Mouse (Mus musculus) neural tube, embryonic 15.5 days (tissue): ENCODE measurements at regions not wholly inside any gene's neighbourhood (a gene's known extent, or its start where the extent isn't known, plus 50 kb on each side); places are given as distances from the start of the nearest gene placed in this dataset.

Experiments
- ATAC-seq: fragments of 200-750 bp; cut with Nextera tagmentation; 2 replicates; pipeline ENCODE4 v1.8.0; 2017; ENCODE audit warnings: mild to moderate bottlenecking, moderate TSS enrichment, moderate library complexity; ENCODE audit not compliant: low FRiP score
- H3K27ac ChIP-seq: fragments of 300-500 bp; sonication (generic); replicated peaks from 2 replicates; pipeline ENCODE4 v1.5.1; 2015; ENCODE audit warnings: mild to moderate bottlenecking, inconsistent platforms
- H3K27me3 ChIP-seq: fragments of 300-500 bp; sonication (generic); replicated peaks from 2 replicates; pipeline ENCODE4 v1.6.1; 2015; ENCODE audit warnings: inconsistent platforms
- H3K36me3 ChIP-seq: fragments of 300-500 bp; sonication (generic); 2 replicates; pipeline ENCODE4 v1.6.1; 2015; ENCODE audit warnings: inconsistent platforms
- H3K4me1 ChIP-seq: fragments of 300-500 bp; sonication (generic); 2 replicates; pipeline ENCODE4 v1.6.1; 2015; ENCODE audit warnings: inconsistent platforms
- H3K4me2 ChIP-seq: fragments of 300-500 bp; sonication (generic); 2 replicates; pipeline ENCODE4 v1.6.1; 2015; ENCODE audit warnings: inconsistent platforms, mild to moderate bottlenecking, moderate library complexity
- H3K4me3 ChIP-seq: fragments of 300-500 bp; sonication (generic); replicated peaks from 2 replicates; pipeline ENCODE4 v1.5.1; 2015; ENCODE audit warnings: mild to moderate bottlenecking, inconsistent platforms
- H3K9ac ChIP-seq: fragments of 300-500 bp; sonication (generic); replicated peaks from 2 replicates; pipeline ENCODE4 v1.6.1; 2015; ENCODE audit warnings: mild to moderate bottlenecking, inconsistent platforms
- H3K9me3 ChIP-seq: fragments of 300-500 bp; sonication (generic); replicated peaks from 2 replicates; pipeline ENCODE4 v1.6.1; 2016; ENCODE audit warnings: inconsistent platforms
- WGBS: fragments of 180-500 bp; shearing (Covaris S2); methylation state at CpG from one replicate; pipeline ENCODE4 v1.1.7; 2015; ENCODE audit warnings: mixed read lengths; 5-methylcytosine and 5-hydroxymethylcytosine counted together

- Histone ChIP-seq H3K4me3 (no peak overlapping the region), H3K4me2 (no peak overlapping the region), H3K36me3 (no peaks in the 10 kb centered on the region), H3K9me3 (no peaks in the 10 kb centered on the region), H3K27ac (no peak overlapping the region), H3K9ac (no peak overlapping the region), H3K27me3 (no peaks in the 10 kb centered on the region), H3K4me1 (no peaks in the 10 kb centered on the region)
- ATAC-seq: no peak
- WGBS: 14% methylated on average over 3 of the region's 3 CpGs
Measured at GRCm38 (mm10) chr1:45575131-45575530, 72.0 kb upstream of the Col5a2 start.

GRCm38 (mm10) chr1:45580466-45580865 lies 77.4 kb upstream of the Col5a2 start:
- no peak for ATAC-seq
- WGBS: 86% methylated on average over 1 of the region's 1 CpGs

GRCm38 (mm10) chr1:45587351-45588025 lies 84.4 kb upstream of the Col5a2 start:
- no peak overlapping the region for H3K27ac ChIP-seq
- WGBS: 84% methylated on average over 9 of the region's 9 CpGs
- no peaks in the 10 kb centered on the region for H3K27me3 ChIP-seq
- no peak overlapping the region for H3K9ac ChIP-seq
- H3K9me3 ChIP-seq: no peaks in the 10 kb centered on the region
- no peak overlapping the region for H3K4me3 ChIP-seq
- H3K4me2 ChIP-seq: no peak overlapping the region
- no peaks in the 10 kb centered on the region for H3K36me3 ChIP-seq
- no peaks in the 10 kb centered on the region for H3K4me1 ChIP-seq
- ATAC-seq: no peak

More at GRCm38 (mm10) chr1:45580466-45580865, 77.4 kb upstream of the Col5a2 start:
- Histone ChIP-seq H3K4me1 (no peaks in the 10 kb centered on the region), H3K27me3 (no peaks in the 10 kb centered on the region), H3K27ac (no peak overlapping the region), H3K9me3 (no peaks in the 10 kb centered on the region), H3K9ac (no peak overlapping the region), H3K36me3 (no peaks in the 10 kb centered on the region), H3K4me2 (no peak overlapping the region), H3K4me3 (no peak overlapping the region)

- Histone ChIP-seq H3K4me1 (no peaks in the 10 kb centered on the region), H3K9ac (no peak overlapping the region), H3K27me3 (no peaks in the 10 kb centered on the region), H3K4me2 (no peak overlapping the region), H3K9me3 (no peaks in the 10 kb centered on the region), H3K4me3 (no peak overlapping the region), H3K27ac (no peak overlapping the region), H3K36me3 (no peaks in the 10 kb centered on the region)
- 69% methylated on average over 2 of the region's 2 CpGs for WGBS
- no peak for ATAC-seq
Measured at GRCm38 (mm10) chr1:45597316-45597715, 94.2 kb upstream of the Col5a2 start.

GRCm38 (mm10) chr1:45599421-45599820 lies 96.3 kb upstream of the Col5a2 start:
- no peak overlapping the region for H3K27ac ChIP-seq
- H3K36me3 ChIP-seq: no peaks in the 10 kb centered on the region
- no peak overlapping the region for H3K4me2 ChIP-seq
- no peaks in the 10 kb centered on the region for H3K9me3 ChIP-seq
- 73% methylated on average over 1 of the region's 1 CpGs for WGBS
- no peaks in the 10 kb centered on the region for H3K27me3 ChIP-seq
- H3K4me3 ChIP-seq: no peak overlapping the region
- H3K9ac ChIP-seq: no peak overlapping the region
- no peak for ATAC-seq
- no peaks in the 10 kb centered on the region for H3K4me1 ChIP-seq

- no peaks in the 10 kb centered on the region for H3K4me1 ChIP-seq
- no peaks in the 10 kb centered on the region for H3K36me3 ChIP-seq
- no peak overlapping the region for H3K9ac ChIP-seq
- ATAC-seq: no peak
- H3K4me2 ChIP-seq: no peak overlapping the region
- H3K9me3 ChIP-seq: no peaks in the 10 kb centered on the region
- H3K27ac ChIP-seq: no peak overlapping the region
- no peak overlapping the region for H3K4me3 ChIP-seq
- WGBS: 89% methylated on average over 3 of the region's 3 CpGs
- H3K27me3 ChIP-seq: no peaks in the 10 kb centered on the region
Measured at GRCm38 (mm10) chr1:45600011-45600410, 96.9 kb upstream of the Col5a2 start.

GRCm38 (mm10) chr1:45605571-45605970 lies 102.5 kb upstream of the Col5a2 start:
- H3K9ac ChIP-seq: no peak overlapping the region
- no peaks in the 10 kb centered on the region for H3K4me1 ChIP-seq
- no peaks in the 10 kb centered on the region for H3K9me3 ChIP-seq
- no peak overlapping the region for H3K27ac ChIP-seq
- 82% methylated on average over 1 of the region's 1 CpGs for WGBS
- ATAC-seq: no peak
- H3K4me3 ChIP-seq: no peak overlapping the region
- no peaks in the 10 kb centered on the region for H3K27me3 ChIP-seq
- H3K4me2 ChIP-seq: no peak overlapping the region
- H3K36me3 ChIP-seq: no peaks in the 10 kb centered on the region

GRCm38 (mm10) chr1:45608316-45608715 lies 105.2 kb upstream of the Col5a2 start:
- H3K36me3 ChIP-seq: no peaks in the 10 kb centered on the region
- ATAC-seq: no peak
- H3K4me3 ChIP-seq: no peak overlapping the region
- no peaks in the 10 kb centered on the region for H3K27me3 ChIP-seq
- no peaks in the 10 kb centered on the region for H3K9me3 ChIP-seq
- no peaks in the 10 kb centered on the region for H3K4me1 ChIP-seq
- no peak overlapping the region for H3K4me2 ChIP-seq
- no peak overlapping the region for H3K27ac ChIP-seq
- no peak overlapping the region for H3K9ac ChIP-seq

- Histone ChIP-seq H3K4me1 (no peaks in the 10 kb centered on the region), H3K27ac (no peak overlapping the region), H3K36me3 (no peaks in the 10 kb centered on the region), H3K4me3 (no peak overlapping the region), H3K9me3 (no peaks in the 10 kb centered on the region), H3K27me3 (no peaks in the 10 kb centered on the region), H3K9ac (no peak overlapping the region), H3K4me2 (no peak overlapping the region)
- ATAC-seq: no peak
- 88% methylated on average over 2 of the region's 2 CpGs for WGBS
Measured at GRCm38 (mm10) chr1:45619008-45619407, 115.9 kb upstream of the Col5a2 start.

GRCm38 (mm10) chr1:45625921-45626320 lies 122.8 kb upstream of the Col5a2 start:
- WGBS: 93% methylated on average over 5 of the region's 5 CpGs
- H3K4me3 ChIP-seq: no peak overlapping the region
- no peak overlapping the region for H3K9ac ChIP-seq
- no peaks in the 10 kb centered on the region for H3K27me3 ChIP-seq
- H3K4me2 ChIP-seq: no peak overlapping the region
- no peak overlapping the region for H3K27ac ChIP-seq
- no peaks in the 10 kb centered on the region for H3K4me1 ChIP-seq
- H3K36me3 ChIP-seq: no peaks in the 10 kb centered on the region
- no peak for ATAC-seq
- H3K9me3 ChIP-seq: no peaks in the 10 kb centered on the region

GRCm38 (mm10) chr1:45626733-45627132 lies 123.7 kb upstream of the Col5a2 start:
- Histone ChIP-seq H3K27ac (no peak overlapping the region), H3K4me2 (no peak overlapping the region), H3K4me1 (no peaks in the 10 kb centered on the region), H3K9ac (no peak overlapping the region), H3K9me3 (no peaks in the 10 kb centered on the region), H3K27me3 (no peaks in the 10 kb centered on the region), H3K36me3 (no peaks in the 10 kb centered on the region), H3K4me3 (no peak overlapping the region)
- no peak for ATAC-seq
- WGBS: 72% methylated on average over 2 of the region's 2 CpGs

- no peaks in the 10 kb centered on the region for H3K27me3 ChIP-seq
- H3K9me3 ChIP-seq: no peaks in the 10 kb centered on the region
- 22% methylated on average over 2 of the region's 2 CpGs for WGBS
- no peak overlapping the region for H3K9ac ChIP-seq
- H3K4me1 ChIP-seq: no peaks in the 10 kb centered on the region
- H3K4me2 ChIP-seq: no peak overlapping the region
- ATAC-seq: no peak
- H3K36me3 ChIP-seq: no peaks in the 10 kb centered on the region
- H3K27ac ChIP-seq: no peak overlapping the region
- H3K4me3 ChIP-seq: no peak overlapping the region
Measured at GRCm38 (mm10) chr1:45627840-45628239, 124.8 kb upstream of the Col5a2 start.

GRCm38 (mm10) chr1:45647301-45647700 lies 144.2 kb upstream of the Col5a2 start:
- H3K36me3 ChIP-seq: no peaks in the 10 kb centered on the region
- no peaks in the 10 kb centered on the region for H3K4me1 ChIP-seq
- H3K9me3 ChIP-seq: no peaks in the 10 kb centered on the region
- no peak overlapping the region for H3K4me2 ChIP-seq
- no peak overlapping the region for H3K4me3 ChIP-seq
- ATAC-seq: no peak
- H3K27me3 ChIP-seq: no peaks in the 10 kb centered on the region
- H3K27ac ChIP-seq: no peak overlapping the region
- no peak overlapping the region for H3K9ac ChIP-seq
